In genomic region chr9:121394882-121395281, GRCm38 (mm10) we compare ENCODE assay signal across 28 mouse cellular contexts.
"Had no signal": no experiment of that assay in that cellular context is flagged by ENCODE, and none has a peak within 500 bp of the region (broad histone marks: within the 10 kb centered on the region; RNA-seq: fewer than 3 reads in every experiment).

No protein-coding gene starts in this region.

- H3K9me3 ChIP-seq: embryonic facial prominence, embryonic 10.5 days; embryonic facial prominence, embryonic 12.5 days; embryonic facial prominence, embryonic 13.5 days; embryonic facial prominence, embryonic 15.5 days; forebrain, embryonic 10.5 days; forebrain, embryonic 12.5 days; forebrain, embryonic 13.5 days had no signal

- H3K36me3 ChIP-seq: embryonic facial prominence, embryonic 12.5 days had no signal

- H3K4me2 ChIP-seq: embryonic facial prominence, embryonic 12.5 days; embryonic facial prominence, embryonic 13.5 days; embryonic facial prominence, embryonic 15.5 days; forebrain, embryonic 12.5 days; forebrain, embryonic 13.5 days had no signal

- DNase-seq: cerebellum, adult 18-20 months; cerebellum, adult 2 months; cerebellum, adult 8-10 months; cerebellum, adult 9-10 months; cerebellum, adult 9-11 months; cerebellum, postnatal 10 days; cerebellum, postnatal 14 days; cerebellum, postnatal 25 days; cerebellum, postnatal 36 days; embryo, embryonic 11 days; forebrain, postnatal 0 days; gastrocnemius, adult 2 months; gastrocnemius, postnatal 10 days; gastrocnemius, postnatal 14 days; gastrocnemius, postnatal 25 days; gastrocnemius, postnatal 36 days; heart, adult 11 months; heart, adult 18-20 months; heart, adult 2 months had no signal

- H3K4me3 ChIP-seq: embryonic facial prominence, embryonic 10.5 days; embryonic facial prominence, embryonic 12.5 days; embryonic facial prominence, embryonic 13.5 days; embryonic facial prominence, embryonic 15.5 days; erythroblast, embryonic 14.5 days; forebrain, embryonic 10.5 days; forebrain, embryonic 12.5 days; forebrain, embryonic 13.5 days; gastrocnemius, adult 2 months; heart, adult 2 months had no signal

- H3K27me3 ChIP-seq: embryonic facial prominence, embryonic 12.5 days; embryonic facial prominence, embryonic 13.5 days; embryonic facial prominence, embryonic 15.5 days; forebrain, embryonic 12.5 days; forebrain, embryonic 13.5 days had no signal

- ATAC-seq: forebrain, embryonic 13.5 days; forebrain, embryonic 14.5 days; forebrain, postnatal 0 days had no signal

- H3K9ac ChIP-seq: embryonic facial prominence, embryonic 12.5 days; embryonic facial prominence, embryonic 13.5 days; embryonic facial prominence, embryonic 15.5 days; forebrain, embryonic 12.5 days; forebrain, embryonic 13.5 days; forebrain, postnatal 0 days had no signal

- H3K27ac ChIP-seq: embryonic facial prominence, embryonic 10.5 days; embryonic facial prominence, embryonic 12.5 days; embryonic facial prominence, embryonic 13.5 days; embryonic facial prominence, embryonic 15.5 days; forebrain, embryonic 10.5 days; forebrain, embryonic 12.5 days; forebrain, embryonic 13.5 days; heart, adult 2 months had no signal
